Mouse (Mus musculus): ENCODE measurements at regions not wholly inside any gene's neighbourhood (a gene's known extent, or its start where the extent isn't known, plus 50 kb on each side); places are given as distances from the start of the nearest gene placed in this dataset.
A peak's percentile ranks its signal among the peaks of the same experiment; 100 is the strongest.

DNA sequence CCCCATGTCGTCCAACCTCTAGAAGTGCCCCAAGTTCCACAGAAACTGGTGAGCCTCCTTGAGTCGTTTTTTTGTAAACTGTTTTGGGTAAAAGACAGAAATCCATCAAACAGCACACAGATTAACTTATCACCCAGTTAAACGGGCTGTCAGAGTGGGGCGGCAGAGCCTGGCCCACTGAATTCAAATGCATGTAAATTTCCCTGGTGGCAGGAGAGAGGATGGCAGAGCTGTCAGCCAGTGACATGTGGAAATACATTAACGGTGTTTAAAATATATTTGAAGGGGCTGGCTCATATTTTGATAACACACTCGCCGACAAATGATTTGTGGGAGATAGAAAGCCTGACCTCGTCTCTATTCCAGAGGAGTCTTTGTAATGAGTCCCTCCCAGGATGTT lies 252.5 kb upstream of the Mki67 start:
- H3K27ac ChIP-seq: no peak overlapping the region

GRCm38 (mm10) chr7:135986021-135986420 lies 269.9 kb upstream of the Mki67 start:
- Histone ChIP-seq H3K27ac (no peak overlapping the region), H3K4me1 (peaks cover 10% of the 10 kb centered on the region), H3K36me3 (replicated peaks) (no peaks in the 10 kb centered on the region), H3K4me3 (no peak overlapping the region), H3K9me3 (no peaks in the 10 kb centered on the region), H3K27me3 (ENCODE audit: poor library complexity, severe bottlenecking) (0 out of 2 replicates have a peak, but pooled peaks cover 3% of the 10 kb centered on the region)
- WGBS: 84% methylated on average over 6 of the region's 6 CpGs
- no peak for DNase-seq (ENCODE audit: extremely low spot score, low spot score)

More for the DNA sequence above, 252.5 kb upstream of the Mki67 start:
- no peak for DNase-seq (ENCODE audit: extremely low spot score, low spot score)
- H3K27me3 ChIP-seq (ENCODE audit: poor library complexity, severe bottlenecking): no peaks in the 10 kb centered on the region
- H3K4me1 ChIP-seq: peaks cover 22% of the 10 kb centered on the region
- H3K36me3 ChIP-seq (replicated peaks): no peaks in the 10 kb centered on the region
- no peaks in the 10 kb centered on the region for H3K9me3 ChIP-seq
- H3K4me3 ChIP-seq: no peak overlapping the region
- 85% methylated on average over 8 of the region's 8 CpGs for WGBS

- Histone ChIP-seq H3K27ac (no peak overlapping the region), H3K4me1 (peaks cover 10% of the 10 kb centered on the region), H3K36me3 (replicated peaks) (no peaks in the 10 kb centered on the region), H3K27me3 (ENCODE audit: poor library complexity, severe bottlenecking) (0 out of 2 replicates have a peak, but pooled peaks cover 3% of the 10 kb centered on the region), H3K4me3 (no peak overlapping the region), H3K9me3 (no peaks in the 10 kb centered on the region)
- 70% methylated on average over 6 of the region's 6 CpGs for WGBS
- no peak for DNase-seq (ENCODE audit: extremely low spot score, low spot score)
Measured at GRCm38 (mm10) chr7:135990321-135990720, 274.2 kb upstream of the Mki67 start.

- H3K27ac ChIP-seq: no peak overlapping the region
- H3K27me3 ChIP-seq (ENCODE audit: poor library complexity, severe bottlenecking): no peaks in the 10 kb centered on the region
- no peak for DNase-seq (ENCODE audit: extremely low spot score, low spot score)
Measured at GRCm38 (mm10) chr7:135996896-135997295, 280.7 kb upstream of the Mki67 start.

DNA sequence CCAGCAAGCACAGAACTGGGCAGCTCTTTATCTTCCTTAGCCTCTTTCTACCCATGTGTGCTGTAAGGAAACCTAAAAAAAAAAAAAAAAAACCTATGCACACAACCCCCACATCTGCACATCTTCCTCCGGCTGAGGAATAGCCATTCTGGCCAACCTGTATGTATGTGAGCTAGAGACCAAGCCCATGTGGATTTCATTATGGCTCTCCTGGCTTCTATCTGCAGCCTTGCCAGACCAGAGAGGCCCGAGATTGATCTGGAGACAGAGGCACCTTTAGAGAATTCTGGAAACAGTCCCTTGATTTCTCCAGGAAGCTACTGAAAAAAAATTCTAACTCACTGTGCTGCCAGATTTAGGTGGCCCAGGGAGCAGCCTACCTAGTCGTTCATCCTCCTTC lies 281.5 kb upstream of the Mki67 start:
- Histone ChIP-seq H3K9me3 (no peaks in the 10 kb centered on the region), H3K27ac (no peak overlapping the region), H3K27me3 (ENCODE audit: poor library complexity, severe bottlenecking) (no peaks in the 10 kb centered on the region), H3K4me3 (no peak overlapping the region), H3K36me3 (replicated peaks) (no peaks in the 10 kb centered on the region), H3K4me1 (peaks cover 8% of the 10 kb centered on the region)
- WGBS: 61% methylated on average over 3 of the region's 3 CpGs
- no peak for DNase-seq (ENCODE audit: extremely low spot score, low spot score)

More at GRCm38 (mm10) chr7:135996896-135997295, 280.7 kb upstream of the Mki67 start:
- peaks cover 7% of the 10 kb centered on the region for H3K4me1 ChIP-seq
- H3K36me3 ChIP-seq (replicated peaks): no peaks in the 10 kb centered on the region
- H3K9me3 ChIP-seq: no peaks in the 10 kb centered on the region
- WGBS: 85% methylated on average over 10 of the region's 10 CpGs
- no peak overlapping the region for H3K4me3 ChIP-seq

GRCm38 (mm10) chr7:136002382-136002781 lies 286.2 kb upstream of the Mki67 start:
- Histone ChIP-seq H3K36me3 (replicated peaks) (no peaks in the 10 kb centered on the region), H3K4me3 (no peak overlapping the region), H3K27ac (no peak overlapping the region), H3K4me1 (peaks cover 14% of the 10 kb centered on the region), H3K27me3 (ENCODE audit: poor library complexity, severe bottlenecking) (peaks cover 13% of the 10 kb centered on the region), H3K9me3 (no peaks in the 10 kb centered on the region)
- DNase-seq (ENCODE audit: extremely low spot score, low spot score): no peak
- WGBS: 66% methylated on average over 8 of the region's 8 CpGs

DNA sequence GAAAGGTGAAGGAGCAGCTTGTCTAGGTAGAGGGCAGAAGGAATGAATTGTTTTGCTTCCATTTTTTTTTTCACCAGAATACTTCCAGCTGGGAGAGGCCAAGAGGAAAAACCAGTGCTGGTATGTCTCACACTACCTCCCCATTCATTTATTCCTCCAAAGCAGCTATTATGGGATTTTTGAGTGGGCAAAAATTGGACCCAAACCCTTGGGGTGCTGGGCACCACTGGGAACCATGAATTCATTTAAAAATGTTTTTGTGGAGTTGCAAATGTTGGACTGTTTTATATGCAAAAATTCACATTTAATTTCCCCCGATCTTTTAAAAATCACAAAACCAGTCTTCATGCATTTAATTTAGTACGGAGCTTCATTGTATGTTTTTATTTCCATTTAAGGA lies 287.1 kb upstream of the Mki67 start:
- no peak for DNase-seq (ENCODE audit: extremely low spot score, low spot score)
- Histone ChIP-seq H3K9me3 (no peaks in the 10 kb centered on the region), H3K4me3 (no peak overlapping the region), H3K27ac (no peak overlapping the region), H3K4me1 (peaks cover 15% of the 10 kb centered on the region), H3K27me3 (ENCODE audit: poor library complexity, severe bottlenecking) (peaks cover 22% of the 10 kb centered on the region), H3K36me3 (replicated peaks) (no peaks in the 10 kb centered on the region)
- WGBS: 92% methylated on average over 2 of the region's 2 CpGs

GRCm38 (mm10) chr7:136007796-136008455 lies 291.8 kb upstream of the Mki67 start:
- H3K27ac ChIP-seq: no peak overlapping the region
- H3K27me3 ChIP-seq (ENCODE audit: poor library complexity, severe bottlenecking): peaks cover 32% of the 10 kb centered on the region
- 41% methylated on average over 23 of the region's 23 CpGs for WGBS
- no peaks in the 10 kb centered on the region for H3K36me3 ChIP-seq (replicated peaks)
- peak overlapping the region; percentile 22; the same call in 1 of the 2 replicates for H3K4me3 ChIP-seq
- H3K4me1 ChIP-seq: peaks cover 12% of the 10 kb centered on the region
- no peaks in the 10 kb centered on the region for H3K9me3 ChIP-seq
- no peak for DNase-seq (ENCODE audit: extremely low spot score, low spot score)

DNA sequence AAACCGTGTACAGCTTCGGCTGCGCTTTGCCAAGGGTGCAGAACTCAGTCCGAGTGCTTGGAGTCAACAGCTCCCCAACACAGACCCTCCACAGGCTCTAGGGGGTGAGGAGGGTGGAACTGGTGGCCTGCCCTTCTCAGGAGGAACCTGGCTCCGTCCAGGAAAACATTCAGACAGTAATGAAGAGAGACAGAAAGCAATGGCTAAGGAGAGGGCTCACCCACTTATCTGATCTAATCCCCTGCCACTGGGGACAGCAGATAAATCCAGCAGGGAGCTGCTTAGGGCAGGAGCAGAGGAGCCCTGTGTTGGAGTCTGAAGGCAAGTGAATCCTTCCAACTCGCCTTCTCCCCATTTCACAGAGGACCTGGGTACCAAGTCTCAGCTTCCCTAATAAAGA lies 292.3 kb upstream of the Mki67 start:
- Histone ChIP-seq H3K27me3 (ENCODE audit: poor library complexity, severe bottlenecking) (peaks cover 32% of the 10 kb centered on the region), H3K4me1 (peaks cover 8% of the 10 kb centered on the region), H3K36me3 (replicated peaks) (no peaks in the 10 kb centered on the region), H3K9me3 (no peaks in the 10 kb centered on the region), H3K27ac (no peak overlapping the region), H3K4me3 (0 out of 2 replicates have a peak overlapping the region, but pooled peaks have one; percentile 22)
- 54% methylated on average over 6 of the region's 6 CpGs for WGBS
- DNase-seq (ENCODE audit: extremely low spot score, low spot score): no peak

- WGBS: 67% methylated on average over 7 of the region's 7 CpGs
- H3K36me3 ChIP-seq (replicated peaks): no peaks in the 10 kb centered on the region
- H3K4me3 ChIP-seq: no peak overlapping the region
- H3K9me3 ChIP-seq: no peaks in the 10 kb centered on the region
- DNase-seq (ENCODE audit: extremely low spot score, low spot score): peak; percentile 30
- no peak overlapping the region for H3K27ac ChIP-seq
- peaks cover 38% of the 10 kb centered on the region for H3K27me3 ChIP-seq (ENCODE audit: poor library complexity, severe bottlenecking)
- H3K4me1 ChIP-seq: peaks cover 8% of the 10 kb centered on the region
Measured at GRCm38 (mm10) chr7:136010013-136010412, 293.9 kb upstream of the Mki67 start.

DNA sequence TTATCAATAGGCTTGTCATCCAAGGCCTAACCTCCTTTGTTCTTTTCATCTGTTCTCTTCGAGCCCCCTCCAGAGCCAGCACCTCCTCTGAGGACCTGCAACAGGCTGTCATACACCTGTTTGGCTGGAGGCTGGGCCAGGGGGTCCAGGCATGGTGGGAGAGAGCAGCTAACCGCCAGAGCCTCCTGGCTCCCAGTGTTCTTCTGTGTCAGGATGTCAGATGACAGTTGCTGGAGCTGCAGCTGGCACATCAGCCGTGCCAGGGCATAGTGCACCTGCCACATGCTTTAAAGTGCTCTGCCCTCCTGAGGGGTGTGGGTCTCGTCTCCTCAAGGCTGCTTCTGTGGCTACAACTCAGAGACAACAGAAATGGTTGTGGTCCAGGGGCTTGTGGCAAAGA lies 298.5 kb upstream of the Mki67 start:
- Histone ChIP-seq H3K4me3 (no peak overlapping the region), H3K9me3 (no peaks in the 10 kb centered on the region), H3K36me3 (replicated peaks) (no peaks in the 10 kb centered on the region), H3K4me1 (peaks cover 6% of the 10 kb centered on the region; the same call in 1 of the 2 replicates), H3K27ac (0 out of 2 replicates have a peak overlapping the region, but pooled peaks have one; percentile 21), H3K27me3 (ENCODE audit: poor library complexity, severe bottlenecking) (0 out of 2 replicates have a peak, but pooled peaks cover 6% of the 10 kb centered on the region)
- DNase-seq (ENCODE audit: extremely low spot score, low spot score): no peak
- WGBS: 76% methylated on average over 4 of the region's 4 CpGs

GRCm38 (mm10) chr7:136016918-136017317 lies 300.8 kb upstream of the Mki67 start:
- Histone ChIP-seq H3K27me3 (ENCODE audit: poor library complexity, severe bottlenecking) (0 out of 2 replicates have a peak, but pooled peaks cover 6% of the 10 kb centered on the region), H3K36me3 (replicated peaks) (no peaks in the 10 kb centered on the region), H3K4me3 (no peak overlapping the region), H3K27ac (no peak overlapping the region), H3K9me3 (no peaks in the 10 kb centered on the region), H3K4me1 (peaks cover 6% of the 10 kb centered on the region; the same call in 1 of the 2 replicates)
- 84% methylated on average over 8 of the region's 8 CpGs for WGBS
- DNase-seq (ENCODE audit: extremely low spot score, low spot score): no peak

DNA sequence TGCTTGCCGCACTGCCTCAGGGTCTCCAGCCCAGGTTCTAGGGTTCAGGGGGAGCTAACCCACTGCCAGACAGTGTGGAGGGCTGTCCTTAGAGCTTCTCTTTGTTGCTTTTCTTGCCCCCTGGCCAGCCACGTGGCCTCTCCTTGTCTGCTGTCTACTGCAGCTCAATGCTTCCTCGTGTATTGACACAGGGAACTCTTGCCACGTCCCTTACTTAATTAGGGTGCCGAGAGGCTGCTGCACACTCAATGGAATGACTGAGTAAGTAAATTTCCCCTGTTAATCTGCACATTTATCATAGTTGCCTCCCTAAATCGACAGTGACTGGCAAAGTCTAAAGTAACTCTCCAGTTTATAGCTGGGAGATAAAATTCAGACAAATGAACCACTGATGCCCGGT lies 304.4 kb upstream of the Mki67 start:
- Histone ChIP-seq H3K27ac (no peak overlapping the region), H3K27me3 (ENCODE audit: poor library complexity, severe bottlenecking) (no peaks in the 10 kb centered on the region), H3K9me3 (no peaks in the 10 kb centered on the region), H3K4me1 (peaks cover 15% of the 10 kb centered on the region; the same call in 1 of the 2 replicates), H3K4me3 (no peak overlapping the region), H3K36me3 (replicated peaks) (no peaks in the 10 kb centered on the region)
- no peak for DNase-seq (ENCODE audit: extremely low spot score, low spot score)
- WGBS: 75% methylated on average over 7 of the region's 7 CpGs
